Mouse (Mus musculus): Measurements from ENCODE around the gene Cenpu. TPM values are rescaled to one million over a fixed set of nuclear protein-coding genes. Genes with fewer than 3 reads are reported as not detected.

Cenpu gene
- polyA plus RNA-seq, 1 experiment from 2014 or later = 16.4 TPM

DNA sequence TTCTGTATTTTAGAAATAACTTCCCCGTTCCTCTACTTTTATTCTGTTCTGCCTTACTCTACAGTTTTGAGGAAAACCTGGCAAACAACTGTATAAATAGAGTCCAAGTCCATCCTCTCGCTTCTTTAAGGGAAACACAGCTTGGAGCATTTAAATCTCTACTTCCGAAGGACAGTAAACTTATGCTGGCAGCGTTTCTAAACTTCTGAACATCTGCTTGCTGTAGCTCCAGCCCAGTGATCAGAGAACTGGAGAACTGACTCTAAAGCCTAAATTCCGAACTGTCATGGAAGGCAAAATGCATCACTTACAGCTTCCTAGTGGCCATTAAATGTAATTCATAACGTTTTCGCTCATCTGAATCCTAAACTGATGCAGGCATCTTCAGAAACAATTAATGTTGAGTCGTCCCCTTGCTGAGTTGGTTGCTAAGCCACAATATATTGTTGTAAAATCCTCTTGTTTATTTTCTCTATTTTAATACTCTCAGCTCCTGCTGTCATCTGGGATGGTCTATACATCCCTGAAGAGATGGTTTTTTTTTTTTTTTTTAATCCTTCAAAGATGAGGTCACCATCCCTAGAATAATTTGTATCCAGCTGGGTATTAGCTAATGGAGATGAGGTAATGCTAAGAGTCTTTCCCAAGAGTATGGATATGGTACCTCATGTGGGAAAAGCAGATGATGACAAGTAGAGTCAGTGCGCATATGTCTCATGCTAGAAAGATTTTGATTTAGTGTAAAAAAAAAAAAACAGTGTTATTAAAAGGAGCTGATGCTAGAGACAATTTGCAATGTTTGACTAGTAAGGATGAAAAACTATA lies 70.8 kb downstream of the Cenpu start:
- 74% methylated on average over 9 of the region's 9 CpGs for WGBS

DNA sequence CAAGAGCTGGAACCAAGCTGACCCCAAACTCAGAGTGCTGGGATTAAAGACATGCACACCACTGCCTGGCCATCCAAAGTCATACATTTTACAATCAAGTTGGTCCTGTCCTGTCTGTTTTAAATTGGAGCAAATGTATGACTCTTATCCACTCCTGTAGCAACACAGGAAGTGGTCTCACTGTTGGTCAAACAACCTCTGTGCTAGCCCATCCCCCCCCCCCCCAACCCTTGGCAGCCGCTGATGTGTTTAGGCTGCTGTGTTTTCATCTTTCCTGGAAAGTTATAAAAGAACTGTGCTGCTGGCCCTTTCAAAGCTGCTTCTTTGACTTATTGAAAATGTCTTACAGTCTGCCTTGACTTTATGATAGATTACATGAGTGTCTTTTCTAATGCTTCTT lies 73.3 kb downstream of the Cenpu start:
- peaks cover 6% of the 10 kb centered on the region; the same call in 1 of the 2 replicates for H3K4me1 ChIP-seq
- no peak for ATAC-seq (ENCODE audit: insufficient number of reproducible peaks, insufficient read depth, low FRiP score, low TSS enrichment)
- no peak overlapping the region for H3K9ac ChIP-seq
- no peaks in the 10 kb centered on the region for H3K9me3 ChIP-seq
- peaks cover 4% of the 10 kb centered on the region; the same call in 1 of the 2 replicates for H3K36me3 ChIP-seq
- no peak overlapping the region for H3K4me3 ChIP-seq
- H3K4me2 ChIP-seq (replicated peaks) = no peak overlapping the region
- 50% methylated on average over 1 of the region's 1 CpGs for WGBS
- H3K27me3 ChIP-seq = no peaks in the 10 kb centered on the region
- no peak overlapping the region for H3K27ac ChIP-seq

More for the DNA sequence above, 70.8 kb downstream of the Cenpu start:
- no peak overlapping the region for H3K4me3 ChIP-seq
- H3K9ac ChIP-seq = no peak overlapping the region
- no peak overlapping the region for H3K4me2 ChIP-seq (replicated peaks)
- no peaks in the 10 kb centered on the region for H3K9me3 ChIP-seq
- peaks cover 17% of the 10 kb centered on the region for H3K4me1 ChIP-seq
- H3K27me3 ChIP-seq = no peaks in the 10 kb centered on the region
- no peak for ATAC-seq (ENCODE audit: insufficient number of reproducible peaks, insufficient read depth, low FRiP score, low TSS enrichment)
- H3K36me3 ChIP-seq = no peaks in the 10 kb centered on the region
- no peak overlapping the region for H3K27ac ChIP-seq

DNA sequence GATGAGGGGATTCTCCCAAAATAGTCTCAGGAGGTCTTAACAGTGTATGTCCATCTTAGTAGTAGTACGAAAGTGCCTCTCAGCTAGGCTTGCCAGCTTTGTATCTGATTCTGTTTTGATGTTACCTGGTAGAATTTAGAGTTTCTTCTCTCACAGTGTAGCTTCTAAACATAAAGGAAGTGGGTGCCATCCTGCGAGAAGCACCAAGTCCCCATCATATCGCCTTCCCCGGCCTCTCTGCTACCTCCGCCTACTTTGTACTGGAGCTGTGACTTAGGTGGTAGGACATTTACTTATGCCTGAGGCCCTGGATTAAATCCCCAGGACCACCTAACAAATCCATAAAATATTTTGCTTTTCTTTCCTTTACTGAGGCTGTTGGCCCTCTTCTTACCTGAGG lies 74.8 kb downstream of the Cenpu start:
- Histone ChIP-seq H3K36me3 (peaks cover 10% of the 10 kb centered on the region; the same call in 1 of the 2 replicates), H3K4me3 (no peak overlapping the region), H3K27ac (no peak overlapping the region), H3K4me1 (peaks cover 6% of the 10 kb centered on the region; the same call in 1 of the 2 replicates), H3K4me2 (replicated peaks) (no peak overlapping the region), H3K9me3 (no peaks in the 10 kb centered on the region), H3K27me3 (no peaks in the 10 kb centered on the region), H3K9ac (no peak overlapping the region)
- 95% methylated on average over 5 of the region's 5 CpGs for WGBS
- ATAC-seq (ENCODE audit: insufficient number of reproducible peaks, insufficient read depth, low FRiP score, low TSS enrichment) = no peak

DNA sequence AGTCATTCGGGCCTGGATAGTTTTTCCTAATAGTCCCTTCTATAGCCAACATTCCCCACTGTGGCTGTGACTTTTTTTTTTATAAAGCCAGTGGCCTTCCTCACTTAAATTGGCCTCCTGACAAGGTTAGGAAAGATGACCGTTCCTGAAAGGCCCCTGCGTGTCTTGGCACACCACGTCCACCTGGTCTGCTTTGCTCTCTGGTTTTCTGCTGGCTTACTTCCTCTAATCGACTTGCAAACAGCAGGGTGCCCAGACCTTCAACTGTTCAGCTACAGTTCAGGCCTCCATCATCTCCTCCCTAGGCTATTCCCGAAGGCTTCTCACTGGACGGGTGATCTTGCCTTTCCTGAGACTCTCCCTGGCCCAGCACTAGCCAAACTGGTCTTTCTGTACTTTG lies 76.1 kb downstream of the Cenpu start:
- Histone ChIP-seq H3K4me2 (replicated peaks) (no peak overlapping the region), H3K36me3 (peaks cover 16% of the 10 kb centered on the region), H3K4me1 (peaks cover 6% of the 10 kb centered on the region; the same call in 1 of the 2 replicates), H3K27me3 (no peaks in the 10 kb centered on the region), H3K4me3 (no peak overlapping the region), H3K9me3 (no peaks in the 10 kb centered on the region), H3K27ac (no peak overlapping the region), H3K9ac (no peak overlapping the region)
- ATAC-seq (ENCODE audit: insufficient number of reproducible peaks, insufficient read depth, low FRiP score, low TSS enrichment) = no peak
- 65% methylated on average over 7 of the region's 7 CpGs for WGBS

DNA sequence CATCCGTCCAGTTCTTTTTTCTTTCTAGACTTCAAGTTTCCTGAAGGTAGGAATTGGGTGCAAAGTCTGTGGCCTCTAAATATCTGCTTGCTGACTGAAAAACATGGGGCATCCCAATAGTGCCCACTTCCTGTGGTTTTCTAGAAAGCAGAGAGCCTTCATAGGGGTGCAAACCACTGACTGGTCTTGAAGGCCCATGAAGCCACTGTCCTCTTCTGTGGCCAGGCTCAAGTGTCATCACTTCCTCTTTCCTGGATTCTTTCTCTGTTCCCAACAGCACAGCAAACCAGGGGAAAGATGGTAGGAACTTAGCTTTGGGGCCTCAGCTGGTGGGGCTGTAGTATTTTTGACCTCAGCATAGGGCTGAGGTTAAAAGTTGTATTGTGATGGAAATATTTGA lies 76.8 kb downstream of the Cenpu start:
- Histone ChIP-seq H3K4me2 (replicated peaks) (no peak overlapping the region), H3K27me3 (no peaks in the 10 kb centered on the region), H3K27ac (no peak overlapping the region), H3K4me1 (peaks cover 6% of the 10 kb centered on the region; the same call in 1 of the 2 replicates), H3K9me3 (no peaks in the 10 kb centered on the region), H3K4me3 (no peak overlapping the region), H3K9ac (no peak overlapping the region), H3K36me3 (peaks cover 23% of the 10 kb centered on the region)
- ATAC-seq (ENCODE audit: insufficient number of reproducible peaks, insufficient read depth, low FRiP score, low TSS enrichment) = no peak
- WGBS = 90% methylated on average over 1 of the region's 1 CpGs

Other genes with a start within 250 kb of the Cenpu start
- gene Acsl1, start 81.0 kb upstream of the Cenpu start, polyA plus RNA-seq (2016; fragmentation: Nextera tagmentation; extraction: Ambion mirVana) = 12.2 and 12.5 TPM in 2 replicates
- 13.5 and 17.6 TPM in 2 replicates for gene Primpol, start 65.2 kb downstream of the Cenpu start, polyA plus RNA-seq (2016; fragmentation: Nextera tagmentation; extraction: Ambion mirVana)
- 136 and 139 TPM in 2 replicates for gene Casp3, start 65.3 kb downstream of the Cenpu start, polyA plus RNA-seq (2016; fragmentation: Nextera tagmentation; extraction: Ambion mirVana)
- gene Irf2, start 187.7 kb downstream of the Cenpu start, polyA plus RNA-seq (2016; fragmentation: Nextera tagmentation; extraction: Ambion mirVana) = 14.7 and 18.4 TPM in 2 replicates

All from embryonic facial prominence, embryonic 12.5 days (tissue).